11 mouse cellular contexts compared by ENCODE assay signal in genomic region chr13:16829589-16829988, GRCm38 (mm10).
A peak's percentile ranks its signal among the peaks of the same experiment; 100 is the strongest.
DNase-seq lines count a peak whose midpoint lies in the region; ATAC-seq lines count a peak whose summit lies in the region.
"Had no signal": no experiment of that assay in that cellular context is flagged by ENCODE, and none has a peak within 500 bp of the region (broad histone marks: within the 10 kb centered on the region; RNA-seq: fewer than 3 reads in every experiment).

No protein-coding gene starts in this region.

- H3K36me3 ChIP-seq in embryonic facial prominence, embryonic 11.5 days (replicated peaks; ENCODE audit: control insufficient read depth, insufficient read depth, low read depth, low read length): no peaks in the 10 kb centered on the region
- H3K36me3 ChIP-seq in embryonic facial prominence, embryonic 10.5 days (replicated peaks): no peaks in the 10 kb centered on the region

- DNase-seq in embryonic facial prominence, embryonic 11.5 days (ENCODE audit: low spot score): peak; percentile 28
- DNase-seq in embryonic facial prominence, embryonic 10.5 days (ENCODE audit: low spot score): no peak
- DNase-seq in kidney, adult 9 months: peak; percentile 3
- no peak for DNase-seq in kidney, adult 11 months
- peak; percentile 53 for DNase-seq in testis, postnatal 10 days (ENCODE audit: low spot score)
- no peak for DNase-seq in testis, postnatal 14 days (ENCODE audit: low spot score)
- DNase-seq in adrenal gland, adult 18-20 months (ENCODE audit: low spot score in 2 of 2): no peak
- DNase-seq: adrenal gland, postnatal 14 days; gastrocnemius, postnatal 25 days; layer of hippocampus, postnatal 36 days had no signal

- no peak overlapping the region for H3K4me3 ChIP-seq in embryonic facial prominence, embryonic 11.5 days (ENCODE audit: low read depth, low read length)
- H3K4me3 ChIP-seq in embryonic facial prominence, embryonic 10.5 days: no peak overlapping the region

- ATAC-seq in embryonic facial prominence, embryonic 11.5 days (replicated peaks; ENCODE audit: insufficient number of reproducible peaks, low FRiP score, low TSS enrichment, low read depth): no peak
- no peak for ATAC-seq in erythroblast, adult 5-6 weeks (replicated peaks; ENCODE audit: low FRiP score, poor library complexity, severe bottlenecking)

- no peaks in the 10 kb centered on the region for H3K27me3 ChIP-seq in embryonic facial prominence, embryonic 11.5 days (ENCODE audit: control insufficient read depth, insufficient read depth, low read length)
- H3K27me3 ChIP-seq in embryonic facial prominence, embryonic 10.5 days (replicated peaks; ENCODE audit: low read depth, poor library complexity, severe bottlenecking): no peaks in the 10 kb centered on the region

- no peak overlapping the region for H3K9ac ChIP-seq in embryonic facial prominence, embryonic 11.5 days (replicated peaks; ENCODE audit: low read length)

- no peak overlapping the region for H3K27ac ChIP-seq in embryonic facial prominence, embryonic 11.5 days (replicated peaks; ENCODE audit: low read depth, low read length)
- H3K27ac ChIP-seq in embryonic facial prominence, embryonic 10.5 days (replicated peaks): no peak overlapping the region

- H3K4me2 ChIP-seq in embryonic facial prominence, embryonic 11.5 days (ENCODE audit: low read depth, low read length): no peak overlapping the region

- H3K9me3 ChIP-seq in embryonic facial prominence, embryonic 11.5 days (replicated peaks; ENCODE audit: control insufficient read depth, low read length): no peaks in the 10 kb centered on the region
- H3K9me3 ChIP-seq in embryonic facial prominence, embryonic 10.5 days: no peaks in the 10 kb centered on the region

- H3K4me1 ChIP-seq in embryonic facial prominence, embryonic 11.5 days (ENCODE audit: control insufficient read depth, insufficient read depth, low read length): no peaks in the 10 kb centered on the region
- peaks cover 5% of the 10 kb centered on the region; the same call in 1 of the 2 replicates for H3K4me1 ChIP-seq in embryonic facial prominence, embryonic 10.5 days

- WGBS in embryonic facial prominence, embryonic 11.5 days: 64% methylated on average over 2 of the region's 2 CpGs
- WGBS in embryonic facial prominence, embryonic 10.5 days: 73% methylated on average over 2 of the region's 2 CpGs

Comparison
In these comparisons a context has a peak if more than half of its experiments do, and no peak if none do; other contexts are left out.
1. DNase-seq: peak in embryonic facial prominence, embryonic 11.5 days (single experiment), kidney, adult 9 months (single experiment) and testis, postnatal 10 days (single experiment); none in embryonic facial prominence, embryonic 10.5 days (single experiment), kidney, adult 11 months (single experiment), testis, postnatal 14 days (single experiment) and adrenal gland, adult 18-20 months (0 of 2).